Mouse (Mus musculus) gastrocnemius, adult 8-10 months (tissue): Measurements from ENCODE around the gene Tshz2. TPM values are rescaled to one million over a fixed set of nuclear protein-coding genes. Genes with fewer than 3 reads are reported as not detected.

Experiments
- DNase-seq, 2 experiments: peaks; one replicate each; pipeline ENCODE4 v3.0.0; 2022; ENCODE audit warnings: low spot score in 2 of 2
- total RNA-seq, 4 experiments: library from RNA; stranded (reverse); gene quantifications; 2 replicates each; pipeline ENCODE4 v1.2.4; 2022

Gene Tshz2
- total RNA-seq, 4 experiments from 2014 or later, result 6.5 to 11.3 (median 8.9) TPM

DNA sequence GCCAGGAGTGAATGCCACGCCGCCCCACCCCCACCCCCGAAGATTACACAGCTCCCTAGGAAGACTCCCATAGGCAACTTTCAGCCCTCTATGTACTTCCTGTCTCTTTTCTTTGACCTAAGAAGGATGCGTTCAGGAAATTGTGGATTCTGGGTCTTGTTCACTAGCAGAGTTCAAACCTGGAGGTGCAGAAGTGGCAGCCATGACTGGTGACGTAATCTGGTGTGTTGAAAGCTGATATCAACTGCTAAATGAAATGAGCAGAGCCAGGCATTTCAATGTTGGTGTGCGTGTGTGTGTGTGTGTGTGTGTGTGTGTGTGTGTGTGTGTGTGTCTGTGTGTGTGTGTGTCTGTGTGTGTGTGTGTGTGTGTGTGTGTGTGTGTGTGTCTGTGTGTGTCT is 302.8 kb downstream of the Tshz2 start:
- no peak for DNase-seq

DNA sequence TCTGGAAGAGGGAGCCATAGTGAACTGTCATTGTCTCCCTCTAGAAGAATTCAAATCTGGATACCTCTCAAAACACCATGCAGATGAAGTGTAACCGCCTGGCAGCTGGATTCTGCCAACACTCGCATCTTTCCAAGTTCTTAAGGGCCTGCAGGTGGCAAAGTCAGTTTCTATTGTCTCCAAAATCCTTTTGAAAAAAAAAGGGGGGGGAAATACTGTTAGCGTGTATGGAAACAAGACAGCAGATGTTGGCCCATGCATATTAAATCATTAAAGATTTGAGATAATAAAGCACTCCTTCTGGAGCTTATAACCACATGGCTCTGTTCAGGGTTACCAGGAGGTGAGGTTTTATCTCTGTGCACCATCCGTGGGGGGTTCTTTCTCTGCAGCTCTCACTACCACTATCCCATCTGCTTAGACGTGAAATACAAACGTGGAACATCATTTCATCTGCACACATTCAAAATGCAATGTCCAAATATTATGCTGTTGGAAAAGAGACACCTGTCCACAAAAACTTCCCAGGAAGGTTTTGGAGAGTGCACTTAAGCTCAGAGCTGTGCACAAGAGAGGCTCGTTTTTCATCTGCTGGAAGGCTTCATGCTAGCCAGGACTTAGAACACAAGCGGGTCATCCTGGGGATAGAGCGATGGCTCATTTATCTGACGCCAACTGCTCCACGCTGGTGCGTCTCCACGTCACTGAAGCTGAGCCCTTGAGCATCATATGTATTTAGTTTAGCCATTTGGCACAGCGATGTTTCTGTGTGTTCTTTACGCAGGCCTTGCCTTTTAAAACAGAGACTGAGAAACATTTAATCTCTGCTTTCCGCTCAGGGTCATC is 307.7 kb downstream of the Tshz2 start:
- DNase-seq, result no peak

DNA sequence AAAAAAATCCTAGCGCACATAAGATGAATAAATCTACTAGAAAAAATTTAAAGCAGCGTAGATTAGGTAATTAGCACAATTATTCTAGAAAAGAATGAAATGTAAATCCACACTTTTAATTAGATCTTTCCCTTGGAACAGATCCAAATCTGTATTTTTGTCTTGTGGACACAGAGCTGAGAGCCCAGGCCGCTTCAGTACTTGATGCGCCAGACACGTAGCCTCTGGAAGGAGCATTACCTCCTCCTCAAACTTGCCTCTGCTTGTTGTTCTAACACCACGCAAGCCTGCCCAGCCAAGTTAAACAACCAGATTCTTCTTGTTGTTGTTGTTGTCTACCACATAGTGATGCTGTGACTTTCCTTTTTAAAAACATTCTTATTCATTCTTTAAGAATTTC is 310.9 kb downstream of the Tshz2 start:
- DNase-seq, result no peak

- no peak for DNase-seq
Observed at GRCm38 (mm10) chr2:169948139-169948538, 315.3 kb downstream of the Tshz2 start.

DNA sequence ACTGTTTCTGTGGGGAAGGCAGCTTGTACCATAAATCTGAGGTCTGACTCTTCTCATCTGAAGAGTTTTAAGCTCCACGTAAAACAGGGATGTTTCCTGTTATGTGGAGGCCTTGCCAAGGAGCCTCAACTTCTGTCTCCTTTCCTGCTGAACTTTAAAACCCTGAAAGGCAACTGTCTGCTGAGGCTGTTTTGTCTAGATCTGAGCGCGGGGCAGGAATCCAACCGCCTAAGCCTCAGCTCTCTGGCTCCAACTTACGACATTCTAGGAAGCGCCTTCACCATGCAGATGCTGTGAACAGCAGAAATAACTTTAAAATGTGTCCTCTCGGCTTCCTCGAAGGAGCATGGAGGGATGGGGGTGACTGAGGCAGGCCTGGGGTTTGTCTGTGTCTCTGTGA is 318.2 kb downstream of the Tshz2 start:
- DNase-seq, result no peak

DNA sequence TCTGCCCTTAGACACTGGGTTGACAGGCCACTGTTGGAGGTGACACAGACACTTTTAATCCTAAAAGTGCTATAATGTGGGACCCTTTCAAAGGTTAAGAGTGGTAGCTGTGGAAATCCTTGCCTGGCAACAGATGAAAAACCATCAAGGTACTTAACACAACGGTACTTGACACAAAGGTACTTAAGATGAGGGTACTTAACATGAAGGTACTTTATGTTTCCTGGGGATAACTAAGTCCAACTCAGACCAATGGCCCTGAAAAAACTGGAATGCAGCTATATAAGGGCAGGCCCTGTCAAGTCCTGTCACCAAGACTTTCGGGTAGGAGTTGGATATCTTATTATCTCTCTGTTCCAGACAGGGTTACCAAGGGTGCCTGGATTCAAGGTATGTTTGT is 320.2 kb downstream of the Tshz2 start:
- no peak for DNase-seq

DNA sequence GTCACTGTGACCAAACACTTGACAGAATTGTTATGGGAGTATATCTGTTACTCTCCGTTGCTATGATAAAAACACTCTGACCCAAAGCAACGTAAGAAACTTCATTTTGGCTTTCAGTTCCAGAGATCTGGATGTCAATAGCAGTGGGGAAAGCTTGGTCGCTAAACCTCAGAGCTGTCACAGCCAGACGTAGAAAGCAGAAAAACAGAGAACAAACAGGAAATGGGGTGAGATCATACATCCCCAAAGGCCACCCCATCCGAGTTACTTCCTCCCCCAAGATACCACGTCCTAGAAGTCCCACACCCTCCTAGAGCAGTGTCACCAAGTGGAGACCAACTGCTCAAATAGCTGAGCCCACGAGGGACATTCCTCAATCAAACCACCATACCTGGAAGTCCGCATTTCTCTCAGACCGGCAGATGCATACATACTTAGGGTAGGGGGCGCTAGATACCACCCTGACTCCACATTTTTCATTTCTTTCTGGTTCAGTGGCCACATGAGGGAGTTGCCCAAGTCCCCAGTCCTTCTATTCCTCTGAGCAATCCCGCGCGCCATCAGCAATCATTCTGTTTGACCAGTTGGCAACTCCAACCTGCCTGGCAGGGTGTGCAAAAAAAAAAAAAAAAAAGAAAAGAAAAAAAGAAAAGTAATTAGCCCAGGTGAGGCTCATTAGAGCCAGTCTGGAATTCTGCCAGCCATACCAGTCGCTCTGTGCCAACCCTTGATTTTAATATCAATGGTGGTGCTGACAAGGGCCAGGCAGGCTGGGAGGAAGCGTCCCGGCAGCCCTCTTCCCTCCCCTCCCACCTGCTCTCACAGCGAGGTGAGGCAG is 326.1 kb downstream of the Tshz2 start:
- DNase-seq, result no peak

GRCm38 (mm10) chr2:169961463-169962230 is 328.8 kb downstream of the Tshz2 start:
- DNase-seq, result no peak

- DNase-seq, result no peak
Observed at GRCm38 (mm10) chr2:169962231-169962600, 329.4 kb downstream of the Tshz2 start.

DNA sequence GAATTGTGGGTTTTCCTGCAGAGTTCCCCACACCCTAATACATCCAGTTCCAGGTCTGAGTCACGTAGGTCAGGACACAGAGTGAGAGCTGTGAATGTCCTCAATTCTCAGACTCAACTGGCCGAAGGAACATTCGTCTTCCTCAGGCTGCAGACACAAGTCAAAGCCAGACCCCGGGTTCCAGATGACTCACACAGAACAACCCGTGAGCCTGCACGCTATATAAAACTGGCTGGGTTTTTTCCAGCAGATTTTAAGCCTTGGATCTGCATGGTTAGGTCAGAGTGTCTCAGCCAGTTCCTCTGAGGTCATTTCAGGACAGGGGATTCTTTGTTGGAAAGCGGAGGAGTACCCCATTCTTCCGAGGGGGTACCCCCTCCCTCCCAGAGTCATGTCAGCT is 330.0 kb downstream of the Tshz2 start:
- DNase-seq, result no peak

DNA sequence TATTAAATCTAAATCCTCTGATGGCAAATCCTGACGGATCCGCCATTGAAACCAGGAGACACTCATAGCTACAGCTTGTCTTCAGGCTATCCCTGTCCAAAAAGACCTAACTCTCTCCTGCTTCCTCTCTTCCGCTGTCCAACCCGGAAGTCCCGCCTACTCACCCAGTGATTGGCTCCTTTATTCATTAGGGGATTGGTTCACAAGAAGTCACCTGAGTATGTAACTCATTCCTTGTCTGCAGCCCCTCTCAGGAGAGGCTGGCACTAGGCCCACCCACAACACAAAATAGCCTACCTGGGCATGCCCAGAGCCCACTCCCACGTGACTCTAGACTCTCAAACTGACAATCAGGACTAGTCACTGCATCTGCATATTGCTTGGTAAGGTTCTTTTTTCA is 337.7 kb downstream of the Tshz2 start:
- no peak for DNase-seq

- no peak for DNase-seq
Observed at GRCm38 (mm10) chr2:169982925-169983324, 350.1 kb downstream of the Tshz2 start.

DNA sequence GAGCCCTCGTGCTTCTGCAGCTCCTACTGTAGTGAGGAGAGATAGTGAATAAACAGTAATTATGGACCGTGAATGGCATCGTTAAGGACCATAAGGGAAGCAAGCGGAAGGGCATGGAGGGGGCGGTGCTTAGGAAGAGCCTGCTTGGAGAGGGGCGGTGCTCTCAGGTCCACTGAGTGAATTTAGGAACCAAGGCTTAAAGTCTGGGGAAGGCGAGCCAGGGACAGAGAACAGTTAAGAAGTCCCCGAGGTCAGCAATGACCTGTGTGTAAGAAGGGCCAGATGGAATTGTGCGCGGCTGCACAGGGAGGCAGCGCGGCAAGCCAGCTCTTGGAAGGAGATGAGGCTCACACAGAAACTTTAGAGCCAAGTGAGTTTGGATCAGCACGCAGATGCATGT is 354.4 kb downstream of the Tshz2 start:
- no peak for DNase-seq

- DNase-seq, result no peak
Observed at GRCm38 (mm10) chr2:169989186-169989585, 356.4 kb downstream of the Tshz2 start.

DNA sequence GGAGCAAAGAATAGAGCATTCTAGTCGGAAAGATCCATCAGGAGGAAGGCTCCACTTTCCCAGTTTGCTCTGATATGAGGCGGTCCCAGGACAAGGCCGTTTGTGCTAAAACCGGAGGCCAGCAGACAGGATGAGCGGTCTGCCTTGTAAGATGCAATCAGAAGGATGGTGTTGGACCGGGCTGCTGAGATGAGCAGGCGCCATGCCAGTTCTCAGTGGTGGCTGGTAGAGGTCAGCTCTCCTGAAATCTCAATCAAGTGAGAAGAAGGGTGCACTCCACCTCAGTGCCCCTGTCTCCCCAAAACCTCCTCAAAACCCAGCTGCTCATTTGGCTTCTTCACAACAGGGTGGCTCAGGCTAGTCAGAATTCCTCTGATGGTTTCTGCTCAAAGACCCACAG is 358.2 kb downstream of the Tshz2 start:
- DNase-seq, result no peak

DNA sequence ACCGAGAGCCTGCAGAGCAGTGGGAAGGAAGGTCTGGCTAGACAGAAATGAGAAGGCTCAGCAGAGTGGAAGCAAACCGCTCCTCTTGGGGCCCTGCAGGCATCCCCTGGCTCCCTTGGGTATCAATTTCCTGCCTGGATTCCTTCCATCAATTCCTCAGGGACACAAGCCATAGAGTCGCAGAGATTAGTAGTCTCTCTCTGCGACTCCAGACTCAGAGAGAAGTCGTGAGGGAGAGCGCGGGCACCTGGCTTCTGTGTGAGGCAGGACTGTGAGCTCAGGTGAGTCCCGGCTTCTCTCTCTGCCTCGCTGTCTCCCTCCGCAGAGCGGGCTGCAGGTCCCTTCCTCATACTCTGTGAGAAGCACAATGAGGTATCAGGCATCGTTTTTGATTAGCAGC is 363.2 kb downstream of the Tshz2 start:
- no peak for DNase-seq

GRCm38 (mm10) chr2:169996501-169997237 is 363.9 kb downstream of the Tshz2 start:
- DNase-seq, result no peak

DNA sequence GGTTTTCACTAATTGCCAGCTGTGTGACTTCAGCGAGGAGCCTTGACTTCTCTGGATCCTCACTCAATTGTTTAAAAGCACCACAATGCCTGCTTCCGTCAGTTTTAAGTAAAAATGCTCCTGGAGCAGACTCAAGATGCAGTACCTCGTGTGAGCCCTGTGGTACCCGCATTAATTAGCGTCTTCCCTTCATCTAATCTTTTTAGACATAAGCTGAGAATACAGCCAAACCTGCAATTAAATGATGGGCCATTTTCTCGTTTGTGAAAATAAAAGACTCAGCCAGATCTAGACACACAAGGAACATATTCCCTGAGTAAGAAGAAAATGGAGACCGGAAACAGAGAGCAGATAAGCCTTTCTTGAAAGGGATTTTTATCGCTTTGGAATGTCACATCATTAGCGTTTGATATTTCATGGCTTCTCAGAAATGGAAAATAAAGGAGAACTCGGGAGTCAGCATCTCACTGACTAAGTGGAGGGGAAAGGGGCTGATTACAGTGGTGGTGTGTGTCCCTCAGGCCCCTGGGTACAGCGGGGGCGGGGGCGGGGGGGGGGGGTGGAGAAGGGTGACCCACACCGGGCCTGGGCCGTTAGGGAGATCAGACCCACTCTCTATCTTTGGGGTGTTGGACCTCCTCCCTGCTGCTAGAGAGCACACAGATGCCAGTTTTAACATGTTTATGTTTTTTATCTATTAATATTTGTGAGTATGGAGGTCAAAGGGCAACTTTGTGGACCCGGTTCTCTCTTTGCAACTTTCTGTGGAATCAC is 364.6 kb downstream of the Tshz2 start:
- no peak for DNase-seq

- no peak for DNase-seq
Observed at GRCm38 (mm10) chr2:169998878-169999337, 366.1 kb downstream of the Tshz2 start.
